7 mouse cellular contexts compared by ENCODE assay signal in the genomic region with DNA sequence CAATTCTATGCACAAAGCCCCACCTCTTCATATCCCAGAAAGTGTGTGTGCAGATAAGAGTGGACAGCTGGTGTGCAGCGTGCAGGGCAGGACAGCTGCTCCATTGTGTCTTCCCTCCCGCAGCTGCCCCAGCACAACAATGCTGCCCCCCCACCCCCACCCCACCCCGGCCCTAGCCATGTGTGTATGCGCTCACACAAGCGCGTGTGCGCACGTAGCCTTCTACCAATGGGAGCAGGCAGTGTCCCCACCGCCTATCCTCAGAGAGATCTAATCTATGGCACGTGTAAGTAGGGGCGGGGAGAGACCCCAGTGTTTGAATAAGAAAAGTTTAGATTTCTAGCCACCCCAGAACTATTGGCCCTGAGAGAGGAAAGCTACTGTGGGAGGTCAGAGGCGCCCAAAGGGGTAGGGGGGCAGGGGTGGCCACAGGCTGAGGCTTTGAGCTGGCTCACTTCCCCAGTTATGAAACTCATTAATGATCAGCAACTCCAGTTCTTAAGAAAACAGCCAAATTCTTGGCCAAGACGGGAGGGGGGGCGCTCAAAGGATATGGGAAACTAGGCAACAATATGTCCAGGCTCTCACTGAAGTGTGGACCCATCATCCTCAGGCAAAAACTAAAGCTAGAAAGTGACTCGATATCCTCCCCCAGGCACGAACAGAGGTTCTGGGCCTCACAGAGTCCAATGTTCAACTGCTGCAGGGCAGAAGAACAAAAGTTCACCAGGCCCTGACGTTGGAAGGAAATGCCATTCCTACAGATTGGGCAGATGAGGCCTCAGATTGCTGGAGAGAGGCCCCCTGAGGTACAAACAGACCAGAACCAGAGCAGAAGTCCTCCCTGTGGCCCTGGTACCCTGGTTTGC. TPM values are rescaled to one million over a fixed set of nuclear protein-coding genes. Genes with fewer than 3 reads are reported as not detected.
DNase-seq lines count a peak whose midpoint lies in the region; ATAC-seq and TF ChIP-seq lines count a peak whose summit lies in the region.

No protein-coding gene starts in this region.

- H3K9ac ChIP-seq in embryonic facial prominence, embryonic 15.5 days: no peak overlapping the region
- H3K9ac ChIP-seq in midbrain, embryonic 15.5 days: peak overlapping the region; percentile 84

- no peak overlapping the region for H3K27ac ChIP-seq in embryonic facial prominence, embryonic 15.5 days (replicated peaks)
- no peak overlapping the region for H3K27ac ChIP-seq in midbrain, embryonic 15.5 days

- ATAC-seq in embryonic facial prominence, embryonic 15.5 days (ENCODE audit: insufficient number of reproducible peaks, low FRiP score, low TSS enrichment, low read depth): no peak
- no peak for ATAC-seq in midbrain, embryonic 15.5 days (replicated peaks)
- ATAC-seq in megakaryocyte, adult 5-6 weeks (ENCODE audit: poor library complexity, severe bottlenecking): no peak

- H3K36me3 ChIP-seq in embryonic facial prominence, embryonic 15.5 days: no peaks in the 10 kb centered on the region
- peaks cover 26% of the 10 kb centered on the region for H3K36me3 ChIP-seq in midbrain, embryonic 15.5 days (replicated peaks)

- no peak for TF ChIP-seq CTCF in brain, embryonic 14.5 days (IDR thresholded peaks at IDR 0.05; ENCODE audit: borderline replicate concordance, extremely low read depth, insufficient read depth, insufficient read length)

- H3K4me1 ChIP-seq in embryonic facial prominence, embryonic 15.5 days: peaks cover 35% of the 10 kb centered on the region
- H3K4me1 ChIP-seq in midbrain, embryonic 15.5 days: peaks cover 49% of the 10 kb centered on the region

- no peaks in the 10 kb centered on the region for H3K9me3 ChIP-seq in embryonic facial prominence, embryonic 15.5 days (replicated peaks)
- no peaks in the 10 kb centered on the region for H3K9me3 ChIP-seq in midbrain, embryonic 15.5 days

- no peak for TF ChIP-seq POLR2A in brain, embryonic 14.5 days (IDR thresholded peaks at IDR 0.05; ENCODE audit: borderline replicate concordance, extremely low read depth, insufficient read depth, insufficient read length, poor library complexity, severe bottlenecking)

- DNase-seq in brain, embryonic 14.5 days (ENCODE audit: low read depth): peak; percentile 83
- DNase-seq in kidney, adult 8-10 months: peak; percentile 54 to 65
- DNase-seq in thymus, postnatal 14 days: no peak
- no peak for DNase-seq in adrenal gland, postnatal 10 days

- H3K4me2 ChIP-seq in embryonic facial prominence, embryonic 15.5 days (replicated peaks): peak overlapping the region; percentile 31
- H3K4me2 ChIP-seq in midbrain, embryonic 15.5 days: peak overlapping the region; percentile 95

- WGBS in embryonic facial prominence, embryonic 15.5 days: 43% methylated on average over 17 of the region's 17 CpGs
- 14% methylated on average over 17 of the region's 17 CpGs for WGBS in midbrain, embryonic 15.5 days

- H3K27me3 ChIP-seq in embryonic facial prominence, embryonic 15.5 days: peaks cover 42% of the 10 kb centered on the region
- H3K27me3 ChIP-seq in midbrain, embryonic 15.5 days (replicated peaks): no peaks in the 10 kb centered on the region

- H3K4me3 ChIP-seq in embryonic facial prominence, embryonic 15.5 days (replicated peaks): peak overlapping the region; percentile 4; the same call in 1 of the 2 replicates
- H3K4me3 ChIP-seq in midbrain, embryonic 15.5 days: peak overlapping the region; percentile 75

RNA-seq across cellular contexts. Expression of a gene that starts 4.5 kb away (rescaled TPM):
- 48.4 and 74.1 TPM in 2 replicates for polyA plus RNA-seq in brain, embryonic 14.5 days (2012; rRNA removed)
- polyA plus RNA-seq in embryonic facial prominence, embryonic 15.5 days (2015; fragmentation: Nextera tagmentation; extraction: Ambion mirVana): 10.3 and 11.4 TPM in 2 replicates
- 20.5 and 24.0 TPM in 2 replicates for polyA plus RNA-seq in midbrain, embryonic 15.5 days (2015; fragmentation: Nextera tagmentation; extraction: Ambion mirVana)
- total RNA-seq in adrenal gland, postnatal 10 days (2021): 10 to 100 TPM in 1 of 2 experiments, 1 to 10 TPM in 1; 7.1 to 10.5 TPM
- not detected in 2 replicates for total RNA-seq in megakaryocyte, adult 5-6 weeks (2015)
- 0.11 TPM in 1 of 2 replicates, not detected in the other for total RNA-seq in megakaryocyte, adult 5-6 weeks (2017)

RNA-seq across cellular contexts. Expression of a gene that starts 23.8 kb away (rescaled TPM):
- polyA plus RNA-seq in brain, embryonic 14.5 days (2012; rRNA removed): 23.8 and 29.5 TPM in 2 replicates
- 29.1 and 30.9 TPM in 2 replicates for polyA plus RNA-seq in embryonic facial prominence, embryonic 15.5 days (2015; fragmentation: Nextera tagmentation; extraction: Ambion mirVana)
- 47.2 and 50.8 TPM in 2 replicates for polyA plus RNA-seq in midbrain, embryonic 15.5 days (2015; fragmentation: Nextera tagmentation; extraction: Ambion mirVana)
- total RNA-seq in adrenal gland, postnatal 10 days (2021): 10 to 100 TPM; 16.1 to 19.0 TPM
- 10.8 and 11.8 TPM in 2 replicates for total RNA-seq in megakaryocyte, adult 5-6 weeks (2015)
- total RNA-seq in megakaryocyte, adult 5-6 weeks (2017): 13.0 and 16.6 TPM in 2 replicates

Comparison
In these comparisons a context has a peak if more than half of its experiments do, and no peak if none do; other contexts are left out.
1. DNase-seq: peak in brain, embryonic 14.5 days (single experiment) and kidney, adult 8-10 months (2 of 2); none in thymus, postnatal 14 days (single experiment) and adrenal gland, postnatal 10 days (single experiment).